Mouse (Mus musculus) embryonic facial prominence, embryonic 12.5 days (tissue): ENCODE measurements around the gene Sdhc. TPM values are rescaled to one million over a fixed set of nuclear protein-coding genes. Genes with fewer than 3 reads are reported as not detected.

Source experiments
- microRNA-seq: library from miRNA; unstranded; fragments of <30 nt; microRNA quantifications from one replicate; pipeline ENCODE4, GENCODE M21; 2017
- polyA plus RNA-seq: library from polyadenylated mRNA; unstranded; fragments of >200 nt; fragmentation: Nextera tagmentation; extraction: Ambion mirVana; gene quantifications from 2 replicates; pipeline ENCODE4 v1.2.1, GENCODE M21; 2016

Gene Sdhc
- polyA plus RNA-seq, 1 experiment from 2014 or later: 210 TPM

Small RNA genes within 50 kb of the gene (microRNA-seq; reads per million reads assigned to microRNA genes)
- gene Gm27844: not detected

Other genes with a start within 250 kb of the Sdhc start
- gene Fcrlb, start 237.7 kb downstream of the Sdhc start, polyA plus RNA-seq: not detected in 2 replicates
- gene Fcrla, start 223.0 kb downstream of the Sdhc start, polyA plus RNA-seq: not detected in 2 replicates
- 0.32 and 0.38 TPM in 2 replicates for gene Fcgr2b, start 174.1 kb downstream of the Sdhc start, polyA plus RNA-seq
- gene Fcgr4, start 131.7 kb downstream of the Sdhc start, polyA plus RNA-seq: 0.13 TPM in 1 of 2 replicates, not detected in the other
- 6.0 and 6.5 TPM in 2 replicates for gene Fcgr3, start 85.7 kb downstream of the Sdhc start, polyA plus RNA-seq
- gene Cfap126, start 36.7 kb downstream of the Sdhc start, polyA plus RNA-seq: 1.4 and 1.8 TPM in 2 replicates
- 4.5 and 4.7 TPM in 2 replicates for gene Mpz, start 108 bp upstream of the Sdhc start, polyA plus RNA-seq
- 9.2 and 9.3 TPM in 2 replicates for gene Pcp4l1, start 45.7 kb upstream of the Sdhc start, polyA plus RNA-seq
- gene Nr1i3, start 63.4 kb upstream of the Sdhc start, polyA plus RNA-seq: 0.08 and 0.26 TPM in 2 replicates
- gene Tomm40l, start 71.9 kb upstream of the Sdhc start, polyA plus RNA-seq: 31.9 and 33.9 TPM in 2 replicates
- 3.5 and 3.7 TPM in 2 replicates for gene Apoa2, start 74.5 kb upstream of the Sdhc start, polyA plus RNA-seq
- 23.3 and 23.6 TPM in 2 replicates for gene Fcer1g, start 83.8 kb upstream of the Sdhc start, polyA plus RNA-seq
- gene Adamts4, start 99.8 kb upstream of the Sdhc start, polyA plus RNA-seq: 18.2 and 18.6 TPM in 2 replicates
- gene Ndufs2, start 100.8 kb upstream of the Sdhc start, polyA plus RNA-seq: 236 and 243 TPM in 2 replicates
- 86.0 and 89.3 TPM in 2 replicates for gene B4galt3, start 119.7 kb upstream of the Sdhc start, polyA plus RNA-seq
- 75.4 and 79.1 TPM in 2 replicates for gene Ppox, start 130.6 kb upstream of the Sdhc start, polyA plus RNA-seq
- 135 and 139 TPM in 2 replicates for gene Usp21, start 137.4 kb upstream of the Sdhc start, polyA plus RNA-seq
- gene Ufc1, start 144.4 kb upstream of the Sdhc start, polyA plus RNA-seq: 102 and 105 TPM in 2 replicates
- 54.5 and 61.8 TPM in 2 replicates for gene Dedd, start 178.5 kb upstream of the Sdhc start, polyA plus RNA-seq
- 43.6 and 44.8 TPM in 2 replicates for gene Nit1, start 195.0 kb upstream of the Sdhc start, polyA plus RNA-seq
- gene Pfdn2, start 195.1 kb upstream of the Sdhc start, polyA plus RNA-seq: 118 and 127 TPM in 2 replicates
- 1.0 and 1.8 TPM in 2 replicates for gene Klhdc9, start 210.2 kb upstream of the Sdhc start, polyA plus RNA-seq
- 7.5 and 8.7 TPM in 2 replicates for gene Nectin4, start 219.5 kb upstream of the Sdhc start, polyA plus RNA-seq
- 0.97 and 1.1 TPM in 2 replicates for gene Arhgap30, start 238.4 kb upstream of the Sdhc start, polyA plus RNA-seq